Comparison of ENCODE assay signal across 9 mouse cellular contexts in the genomic region with DNA sequence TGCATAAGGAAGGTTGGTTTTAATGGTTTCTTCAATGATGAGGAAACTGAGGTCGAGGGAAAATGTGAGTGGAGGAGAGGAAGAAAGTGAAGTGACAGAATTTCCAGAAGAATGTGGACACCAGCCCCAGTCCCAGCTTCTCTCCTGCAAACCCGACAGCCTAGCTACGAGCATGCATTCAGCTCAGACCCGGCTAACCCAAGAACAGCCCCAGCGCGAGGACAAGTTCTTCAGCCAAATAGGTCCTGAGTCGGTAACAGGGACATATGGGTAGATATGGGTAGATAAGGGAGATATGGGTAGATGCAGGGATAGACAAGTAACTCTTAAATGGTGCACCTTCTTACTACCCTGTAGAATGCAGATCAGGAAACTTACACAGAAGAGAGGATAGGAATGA. TPM values are rescaled to one million over a fixed set of nuclear protein-coding genes. Genes with fewer than 3 reads are reported as not detected.
DNase-seq lines count a peak whose midpoint lies in the region; ATAC-seq and TF ChIP-seq lines count a peak whose summit lies in the region.
"Had no signal": no experiment of that assay in that cellular context is flagged by ENCODE, and none has a peak within 500 bp of the region (broad histone marks: within the 10 kb centered on the region; RNA-seq: fewer than 3 reads in every experiment).

No protein-coding gene starts in this region.

- no peaks in the 10 kb centered on the region; the same call in 1 of the 2 replicates for H3K79me2 ChIP-seq in heart, adult 2 months (replicated peaks; ENCODE audit: control insufficient read depth, insufficient read depth, low read length)

- peak overlapping the region; percentile 75 for H3K4me2 ChIP-seq in hindbrain, embryonic 14.5 days (replicated peaks)
- peak overlapping the region; percentile 75 for H3K4me2 ChIP-seq in midbrain, embryonic 11.5 days

- peaks cover 14% of the 10 kb centered on the region for H3K4me1 ChIP-seq in heart, adult 2 months (ENCODE audit: control insufficient read depth, insufficient read depth, low read length)
- H3K4me1 ChIP-seq in brown adipose tissue, adult 24 weeks (ENCODE audit: control insufficient read depth, insufficient read depth, insufficient read length, low read length): peaks cover 18% of the 10 kb centered on the region
- peaks cover 18% of the 10 kb centered on the region for H3K4me1 ChIP-seq in hindbrain, embryonic 14.5 days (replicated peaks; ENCODE audit: control insufficient read depth, insufficient read depth, low read length)
- peaks cover 51% of the 10 kb centered on the region for H3K4me1 ChIP-seq in midbrain, embryonic 11.5 days (ENCODE audit: control insufficient read depth, insufficient read depth, low read length)

- H3K9me3 ChIP-seq in hindbrain, embryonic 14.5 days (ENCODE audit: control insufficient read depth, low read length): no peaks in the 10 kb centered on the region
- no peaks in the 10 kb centered on the region for H3K9me3 ChIP-seq in midbrain, embryonic 11.5 days (ENCODE audit: control insufficient read depth, low read length)

- intact Hi-C loops in heart, adult 2 months (cut with DNase I): loop anchor here (2.0 to 5.0 kb wide), 3 partner anchors 23 to 260 kb away; no protein-coding TSS in a partner anchor
- intact Hi-C loops in heart, postnatal 36 days (cut with DNase I): loop anchor here (5.0 kb wide), 2 partner anchors 65 to 260 kb away; no protein-coding TSS in a partner anchor

- no peak overlapping the region for H3K27ac ChIP-seq in heart, adult 2 months
- H3K27ac ChIP-seq in brown adipose tissue, adult 24 weeks (replicated peaks; ENCODE audit: low read depth, low read length): no peak overlapping the region
- no peak overlapping the region for H3K27ac ChIP-seq in hindbrain, embryonic 14.5 days
- H3K27ac ChIP-seq in midbrain, embryonic 11.5 days (ENCODE audit: low read depth, low read length): no peak overlapping the region

- H3K27me3 ChIP-seq in heart, adult 2 months (ENCODE audit: control insufficient read depth, insufficient read depth, low read length): no peaks in the 10 kb centered on the region
- no peaks in the 10 kb centered on the region for H3K27me3 ChIP-seq in hindbrain, embryonic 14.5 days (ENCODE audit: control insufficient read depth, insufficient read depth, low read length)
- H3K27me3 ChIP-seq in midbrain, embryonic 11.5 days (ENCODE audit: control insufficient read depth, insufficient read depth, low read length): no peaks in the 10 kb centered on the region

- H3K4me3 ChIP-seq in heart, adult 2 months: peak overlapping the region; percentile 92; the same call in 1 of the 2 replicates
- H3K4me3 ChIP-seq in brown adipose tissue, adult 24 weeks (ENCODE audit: insufficient read depth, low read depth, low read length): peak overlapping the region; percentile 94
- H3K4me3 ChIP-seq in hindbrain, embryonic 14.5 days (replicated peaks; ENCODE audit: low read length): 0 out of 2 replicates have a peak overlapping the region, but pooled peaks have one; percentile 6
- H3K4me3 ChIP-seq in midbrain, embryonic 11.5 days (ENCODE audit: low read depth, low read length): peak overlapping the region; percentile 64; the same call in 1 of the 2 replicates

- TF ChIP-seq CTCF in heart, adult 2 months (IDR thresholded peaks at IDR 0.05): no peak

- DNase-seq in heart, adult 2 months: no peak
- DNase-seq in heart, postnatal 36 days: no peak
- no peak for DNase-seq in hindbrain, embryonic 14.5 days (ENCODE audit: low spot score)
- DNase-seq in midbrain, embryonic 11.5 days (ENCODE audit: low spot score, missing footprints): peak; percentile 87
- DNase-seq in spleen, postnatal 36 days (ENCODE audit: low spot score in 2 of 2): no peak
- DNase-seq in ovary, postnatal 36 days (ENCODE audit: low spot score): no peak
- DNase-seq: adrenal gland, postnatal 25 days had no signal

- ATAC-seq in hindbrain, embryonic 14.5 days (ENCODE audit: low FRiP score): no peak
- no peak for ATAC-seq in midbrain, embryonic 11.5 days (ENCODE audit: low FRiP score)
- no peak for ATAC-seq in CD4-positive, CD25-positive, alpha-beta regulatory T cell, adult 4 months

- H3K9ac ChIP-seq in heart, adult 2 months (ENCODE audit: low read depth, low read length): 0 out of 2 replicates have a peak overlapping the region, but pooled peaks have one; percentile 26
- no peak overlapping the region for H3K9ac ChIP-seq in hindbrain, embryonic 14.5 days
- peak overlapping the region; percentile 16; the same call in 1 of the 2 replicates for H3K9ac ChIP-seq in midbrain, embryonic 11.5 days (ENCODE audit: low read length)

- 0 out of 2 replicates have a peak, but pooled peaks cover 2% of the 10 kb centered on the region for H3K36me3 ChIP-seq in heart, adult 2 months (ENCODE audit: control insufficient read depth, insufficient read depth, low read length)
- H3K36me3 ChIP-seq in hindbrain, embryonic 14.5 days (replicated peaks; ENCODE audit: control insufficient read depth, insufficient read depth): no peaks in the 10 kb centered on the region
- no peaks in the 10 kb centered on the region for H3K36me3 ChIP-seq in midbrain, embryonic 11.5 days (ENCODE audit: control insufficient read depth, insufficient read depth, low read length)

- WGBS in heart, adult 2 months: 61% methylated on average over 7 of the region's 7 CpGs
- 79% methylated on average over 7 of the region's 7 CpGs for WGBS in hindbrain, embryonic 14.5 days
- 67% methylated on average over 7 of the region's 7 CpGs for WGBS in midbrain, embryonic 11.5 days

- TF ChIP-seq EP300 in heart, adult 2 months (IDR thresholded peaks at IDR 0.05; ENCODE audit: insufficient read depth, low read depth, low read length): no peak

- no peak for TF ChIP-seq POLR2A in heart, adult 2 months (IDR thresholded peaks at IDR 0.05; ENCODE audit: insufficient read depth, low read depth, low read length)

RNA-seq across cellular contexts. Expression of a gene that starts 1.4 kb away (rescaled TPM):
- 1 to 10 TPM; 5.6 to 6.0 TPM for total RNA-seq in heart, adult 2 months (2021)
- 4.6 and 7.1 TPM in 2 replicates for polyA plus RNA-seq in heart, adult 2 months (2012; rRNA removed)
- 1 to 10 TPM; 5.7 to 7.3 TPM for total RNA-seq in heart, postnatal 36 days (2021)
- polyA plus RNA-seq in brown adipose tissue, adult 24 weeks (2012; ENCODE audit: insufficient read depth, insufficient read length, missing spikeins): 1.9 TPM in 2 replicates
- polyA plus RNA-seq in hindbrain, embryonic 14.5 days (2014; fragmentation: Nextera tagmentation; extraction: Ambion mirVana): 2.6 and 2.8 TPM in 2 replicates
- 6.1 and 6.4 TPM in 2 replicates for polyA plus RNA-seq in midbrain, embryonic 11.5 days (2014; fragmentation: Nextera tagmentation; extraction: Ambion mirVana)
- 1 to 10 TPM; 7.9 to 9.5 TPM for polyA plus RNA-seq in CD4-positive, CD25-positive, alpha-beta regulatory T cell, adult 4 months (2017; shearing (Covaris generic))

Comparison
In these comparisons a context has a peak if more than half of its experiments do, and no peak if none do; other contexts are left out.
1. H3K4me3 ChIP-seq: peak in every context shown above with its lines; median percentile 94 in brown adipose tissue, adult 24 weeks; 92 in heart, adult 2 months; 64 in midbrain, embryonic 11.5 days; 6 in hindbrain, embryonic 14.5 days.